Mouse (Mus musculus) midbrain, embryonic 12.5 days (tissue): ENCODE data around the gene Zfp950. TPM values are rescaled to one million over a fixed set of nuclear protein-coding genes. Genes with fewer than 3 reads are reported as not detected.

Experiments used
- polyA plus RNA-seq: library from polyadenylated mRNA; unstranded; fragments of >200 nt; fragmentation: Nextera tagmentation; extraction: Ambion mirVana; gene quantifications from 2 replicates; pipeline ENCODE4 v1.2.1, GENCODE M21; 2016

Zfp950 gene
- polyA plus RNA-seq, 1 experiment from 2014 or later: 36.2 TPM

Other genes with a start within 250 kb of the Zfp950 start
- 0.17 and 0.21 TPM in 2 replicates for gene Gm7102, start 35.5 kb upstream of the Zfp950 start, polyA plus RNA-seq
- not detected in 2 replicates for gene Gm6020, start 43.0 kb upstream of the Zfp950 start, polyA plus RNA-seq
- gene Csf2ra, start 87.6 kb upstream of the Zfp950 start, polyA plus RNA-seq: 37.9 and 40.1 TPM in 2 replicates
- not detected in 2 replicates for gene Gm21060, start 156.2 kb upstream of the Zfp950 start, polyA plus RNA-seq